Mouse (Mus musculus) liver, embryonic 16.5 days (tissue): ENCODE measurements around the gene Abcb5. TPM values are rescaled to one million over a fixed set of nuclear protein-coding genes. Genes with fewer than 3 reads are reported as not detected.

Experiments
- ATAC-seq: fragments of 200-750 bp; cut with Nextera tagmentation; 2 replicates; pipeline ENCODE4 v1.8.0; 2017; ENCODE audit warnings: low read depth, mild to moderate bottlenecking, moderate number of reproducible peaks, moderate library complexity
- H3K27ac ChIP-seq: fragments of 300-500 bp; sonication (generic); 2 replicates; pipeline ENCODE4 v1.5.1; 2014; ENCODE audit warnings: mild to moderate bottlenecking, low read length
- H3K27me3 ChIP-seq: fragments of 300-500 bp; sonication (generic); 2 replicates; pipeline ENCODE4 v1.6.1; 2014; ENCODE audit warnings: low read depth, low read length, mixed read lengths; ENCODE audit not compliant: control insufficient read depth, insufficient read depth
- H3K36me3 ChIP-seq: fragments of 300-500 bp; sonication (generic); 2 replicates; pipeline ENCODE4 v1.6.1; 2014; ENCODE audit warnings: mild to moderate bottlenecking; ENCODE audit not compliant: control insufficient read depth, insufficient read depth
- H3K4me1 ChIP-seq: fragments of 300-500 bp; sonication (generic); 2 replicates; pipeline ENCODE4 v1.6.1; 2014; ENCODE audit warnings: low read depth, low read length, mixed read lengths; ENCODE audit not compliant: control insufficient read depth
- H3K4me2 ChIP-seq: fragments of 300-500 bp; sonication (generic); 2 replicates; pipeline ENCODE4 v1.6.1; 2014; ENCODE audit warnings: low read depth, low read length, mixed read lengths
- H3K4me3 ChIP-seq: fragments of 300-500 bp; sonication (generic); 2 replicates; pipeline ENCODE4 v1.5.1; 2014; ENCODE audit warnings: low read depth, mild to moderate bottlenecking, low read length
- H3K9ac ChIP-seq: fragments of 300-500 bp; sonication (generic); 2 replicates; pipeline ENCODE4 v1.6.1; 2014; ENCODE audit warnings: low read depth, low read length
- H3K9me3 ChIP-seq: fragments of 300-500 bp; sonication (generic); replicated peaks from 2 replicates; pipeline ENCODE4 v1.6.1; 2016; ENCODE audit warnings: low read length; ENCODE audit not compliant: control insufficient read depth
- WGBS: fragments of 180-500 bp; shearing (Covaris S2); extraction: QIAGEN DNeasy Blood & Tissue Kit; methylation state at CpG from one replicate; pipeline ENCODE4 v1.1.7; 2014; ENCODE audit not compliant: insufficient replicate concordance; 5-methylcytosine and 5-hydroxymethylcytosine counted together
- polyA plus RNA-seq: library from polyadenylated mRNA; unstranded; fragments of >200 nt; fragmentation: Nextera tagmentation; extraction: Ambion mirVana; gene quantifications from 2 replicates; pipeline ENCODE4 v1.2.1, GENCODE M21; 2015

Abcb5 gene
- polyA plus RNA-seq, 1 experiment from 2014 or later, result not detected

DNA sequence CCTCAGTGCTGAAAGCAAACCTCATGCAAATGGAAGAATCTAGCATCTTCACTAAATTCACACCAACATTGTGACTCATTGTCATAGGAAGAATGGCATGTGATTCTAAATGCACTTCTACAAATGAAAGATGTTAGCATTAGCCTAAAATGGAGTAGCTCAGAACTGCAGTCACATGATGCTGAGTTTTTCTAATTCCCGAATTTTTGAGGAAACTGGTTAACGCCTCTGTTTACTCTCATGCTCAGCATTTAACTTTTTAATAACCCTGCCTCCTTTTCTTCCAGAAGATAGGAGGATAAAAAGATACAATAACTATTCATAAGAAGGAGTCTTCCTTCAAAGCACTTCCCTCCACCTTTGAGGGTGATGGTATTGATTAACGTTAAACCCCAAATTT lies 121.4 kb downstream of the Abcb5 start:
- ATAC-seq, result no peak
- no peaks in the 10 kb centered on the region; the same call in none of the 2 replicates for H3K4me1 ChIP-seq
- no peaks in the 10 kb centered on the region for H3K9me3 ChIP-seq
- no peak overlapping the region for H3K4me3 ChIP-seq
- H3K27me3 ChIP-seq, result peaks cover 87% of the 10 kb centered on the region
- H3K4me2 ChIP-seq, result no peak overlapping the region
- 8% methylated on average over 3 of the region's 3 CpGs for WGBS
- no peaks in the 10 kb centered on the region for H3K36me3 ChIP-seq
- H3K27ac ChIP-seq, result no peak overlapping the region
- H3K9ac ChIP-seq, result no peak overlapping the region

DNA sequence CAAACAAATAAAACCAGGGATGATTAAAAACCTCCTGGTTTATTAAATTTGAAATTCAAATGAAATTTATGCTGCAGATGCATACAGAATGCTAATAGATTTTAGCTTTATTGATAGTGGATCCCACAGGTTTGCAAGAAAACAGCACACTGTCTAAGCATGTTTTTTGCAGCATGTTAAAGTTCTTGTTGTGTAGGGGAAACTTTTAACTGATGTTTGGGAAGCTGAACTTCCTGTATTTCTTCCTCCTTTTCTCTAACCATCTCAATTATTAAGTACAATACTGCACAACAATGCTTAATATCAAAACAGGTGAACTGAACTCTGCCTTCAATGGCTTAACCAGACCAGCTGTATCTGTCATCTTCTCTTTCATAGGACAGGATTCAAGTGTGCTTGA lies 122.1 kb downstream of the Abcb5 start:
- H3K4me3 ChIP-seq, result no peak overlapping the region
- no peaks in the 10 kb centered on the region; the same call in none of the 2 replicates for H3K4me1 ChIP-seq

DNA sequence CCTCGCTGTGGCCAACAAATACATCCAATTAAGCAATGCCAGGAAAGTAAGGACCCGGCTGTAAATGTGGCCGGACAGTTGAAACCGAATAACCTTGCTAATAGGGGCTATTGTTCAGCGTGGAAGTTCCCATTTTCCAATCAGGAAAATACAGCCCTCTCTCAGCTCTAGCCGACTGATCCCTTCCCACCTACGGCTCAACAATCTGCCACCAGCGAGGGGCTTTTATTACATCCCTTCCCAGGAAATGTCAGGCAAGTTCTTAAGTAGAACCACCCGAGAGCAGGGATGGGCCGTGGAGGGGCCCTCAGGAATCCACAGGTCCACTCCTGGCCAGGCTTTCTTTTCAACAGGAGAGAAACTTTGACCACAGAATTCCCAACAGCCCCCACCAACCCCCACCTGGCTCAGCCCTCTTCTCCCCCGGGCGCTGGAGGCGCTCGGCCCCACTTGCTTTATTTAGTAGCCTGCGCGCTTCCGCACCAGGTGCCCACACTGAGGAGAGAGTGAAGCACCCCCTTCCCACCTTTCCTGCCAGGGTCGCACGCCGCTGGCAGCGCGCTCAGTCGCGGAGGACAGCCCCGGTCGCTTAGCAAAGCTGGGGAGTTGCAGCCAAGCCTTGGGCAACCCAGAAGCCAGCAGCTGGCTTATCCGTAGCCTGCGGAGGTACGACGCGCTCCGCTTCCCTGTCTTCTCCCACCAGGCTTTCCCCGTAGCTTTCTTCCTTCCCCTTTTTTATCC lies 123.4 kb downstream of the Abcb5 start:
- H3K36me3 ChIP-seq, result no peaks in the 10 kb centered on the region
- peaks cover 85% of the 10 kb centered on the region for H3K27me3 ChIP-seq
- no peak overlapping the region for H3K27ac ChIP-seq
- no peak overlapping the region for H3K9ac ChIP-seq
- no peak overlapping the region for H3K4me3 ChIP-seq
- H3K4me1 ChIP-seq, result no peaks in the 10 kb centered on the region; the same call in 1 of the 2 replicates
- under 1% methylated on average over 33 of the region's 33 CpGs for WGBS
- ATAC-seq, result no peak
- H3K4me2 ChIP-seq, result no peak overlapping the region
- no peaks in the 10 kb centered on the region for H3K9me3 ChIP-seq

More for the DNA sequence above, 122.1 kb downstream of the Abcb5 start:
- no peak overlapping the region for H3K27ac ChIP-seq
- no peaks in the 10 kb centered on the region for H3K36me3 ChIP-seq
- H3K9ac ChIP-seq, result no peak overlapping the region
- H3K9me3 ChIP-seq, result no peaks in the 10 kb centered on the region
- peaks cover 85% of the 10 kb centered on the region for H3K27me3 ChIP-seq
- no peak overlapping the region for H3K4me2 ChIP-seq
- no peak for ATAC-seq

DNA sequence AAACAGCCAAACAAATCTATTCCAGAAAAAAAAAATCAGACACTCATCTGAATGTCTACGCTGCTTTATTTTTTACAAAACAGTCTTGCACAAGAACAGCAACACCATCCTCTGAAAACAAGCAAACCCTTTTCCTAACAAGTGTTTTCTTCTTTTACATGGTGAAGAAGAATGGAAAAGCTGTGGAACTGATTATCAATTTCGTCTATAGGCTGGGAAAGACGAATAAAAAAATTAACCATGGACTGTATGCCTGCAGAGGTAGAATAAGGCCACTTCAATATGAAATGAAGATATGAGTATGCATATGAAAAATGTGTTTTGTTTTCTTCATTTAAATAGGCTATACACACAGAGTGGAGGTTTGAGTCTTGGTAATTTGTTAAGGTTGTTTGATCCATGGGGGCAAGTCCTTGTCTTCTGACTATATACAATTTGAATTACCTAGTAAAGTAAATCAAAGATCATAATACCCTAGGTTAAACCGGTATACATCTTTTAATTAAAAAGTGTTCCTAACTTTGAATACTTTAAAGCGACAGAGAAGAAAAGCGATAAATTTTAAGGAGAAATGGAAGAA lies 124.2 kb downstream of the Abcb5 start:
- Histone ChIP-seq H3K9ac (no peak overlapping the region), H3K36me3 (no peaks in the 10 kb centered on the region), H3K4me3 (no peak overlapping the region), H3K4me2 (no peak overlapping the region), H3K27me3 (peaks cover 84% of the 10 kb centered on the region), H3K4me1 (no peaks in the 10 kb centered on the region; the same call in 1 of the 2 replicates), H3K27ac (no peak overlapping the region), H3K9me3 (no peaks in the 10 kb centered on the region)
- 9% methylated on average over 6 of the region's 6 CpGs for WGBS
- ATAC-seq, result no peak

DNA sequence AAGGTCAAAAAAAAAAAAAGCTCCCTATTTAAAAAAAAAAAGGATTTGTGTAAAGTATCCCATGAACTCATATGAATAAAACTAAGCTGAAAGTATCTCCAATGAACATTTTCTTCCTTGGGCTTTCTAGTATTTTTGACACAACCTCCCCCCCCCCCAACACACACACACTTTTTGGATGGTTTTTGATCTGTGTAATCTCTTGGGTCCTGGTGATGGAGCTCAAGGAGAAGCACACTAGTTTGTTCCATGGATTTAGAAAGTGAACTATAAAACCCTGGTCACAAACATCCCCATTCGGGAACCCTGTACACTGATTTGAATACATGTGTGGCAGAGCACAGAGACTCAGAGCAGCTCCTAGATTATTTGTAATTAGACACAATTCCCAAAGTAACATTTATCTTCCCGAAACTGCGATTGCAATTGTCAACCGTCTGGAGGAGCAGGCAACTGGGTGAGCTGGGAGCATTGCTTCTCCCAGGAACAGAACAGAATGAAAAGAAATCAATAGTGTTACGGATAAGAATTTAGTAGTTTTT lies 124.8 kb downstream of the Abcb5 start:
- Histone ChIP-seq H3K9me3 (no peaks in the 10 kb centered on the region), H3K4me1 (no peaks in the 10 kb centered on the region; the same call in 1 of the 2 replicates), H3K36me3 (no peaks in the 10 kb centered on the region), H3K27me3 (peaks cover 84% of the 10 kb centered on the region), H3K4me3 (no peak overlapping the region), H3K4me2 (no peak overlapping the region), H3K27ac (no peak overlapping the region), H3K9ac (no peak overlapping the region)
- ATAC-seq, result no peak
- WGBS, result 6% methylated on average over 5 of the region's 5 CpGs

DNA sequence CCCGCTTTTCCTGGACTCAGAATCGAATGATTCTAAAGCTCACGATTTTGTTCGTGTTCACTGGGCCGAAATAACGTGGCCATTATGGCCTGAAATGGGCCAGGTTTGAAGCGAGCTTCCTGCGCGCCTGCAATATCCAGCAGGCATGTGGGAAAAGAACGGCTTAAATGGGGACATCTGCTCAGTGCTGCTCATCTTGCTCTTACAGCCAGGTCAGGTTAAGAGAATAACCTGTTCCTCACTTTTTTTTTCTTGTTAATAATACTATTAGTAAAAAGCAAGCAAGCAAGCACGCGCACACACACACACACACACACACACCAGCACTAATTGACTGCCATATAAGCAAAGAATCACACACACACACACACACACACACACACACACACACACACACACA lies 125.4 kb downstream of the Abcb5 start:
- Histone ChIP-seq H3K9ac (no peak overlapping the region), H3K27me3 (peaks cover 84% of the 10 kb centered on the region), H3K9me3 (no peaks in the 10 kb centered on the region), H3K4me1 (no peaks in the 10 kb centered on the region), H3K36me3 (no peaks in the 10 kb centered on the region), H3K4me3 (no peak overlapping the region), H3K27ac (no peak overlapping the region), H3K4me2 (no peak overlapping the region)
- no peak for ATAC-seq
- 5% methylated on average over 11 of the region's 12 CpGs for WGBS

DNA sequence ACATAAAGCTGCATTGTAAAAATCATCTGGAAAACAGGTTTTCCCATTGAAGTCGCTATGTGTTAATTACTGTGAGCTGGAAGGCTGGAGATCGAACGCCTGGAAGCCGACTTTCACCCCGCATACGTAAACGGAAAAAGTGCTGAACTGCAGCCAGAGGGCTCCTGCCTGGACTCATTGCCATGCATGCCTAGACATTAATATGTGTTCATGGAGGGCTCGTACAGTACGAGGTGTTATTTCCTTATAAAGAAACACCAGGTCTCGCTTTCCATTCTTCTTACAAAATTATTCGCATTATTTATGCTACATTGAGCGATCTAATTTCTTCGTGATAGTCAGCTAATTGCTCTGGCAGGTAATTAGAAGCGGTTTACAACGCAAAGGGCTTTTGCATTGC lies 125.9 kb downstream of the Abcb5 start:
- no peak for ATAC-seq
- no peaks in the 10 kb centered on the region for H3K9me3 ChIP-seq
- 4% methylated on average over 15 of the region's 15 CpGs for WGBS

DNA sequence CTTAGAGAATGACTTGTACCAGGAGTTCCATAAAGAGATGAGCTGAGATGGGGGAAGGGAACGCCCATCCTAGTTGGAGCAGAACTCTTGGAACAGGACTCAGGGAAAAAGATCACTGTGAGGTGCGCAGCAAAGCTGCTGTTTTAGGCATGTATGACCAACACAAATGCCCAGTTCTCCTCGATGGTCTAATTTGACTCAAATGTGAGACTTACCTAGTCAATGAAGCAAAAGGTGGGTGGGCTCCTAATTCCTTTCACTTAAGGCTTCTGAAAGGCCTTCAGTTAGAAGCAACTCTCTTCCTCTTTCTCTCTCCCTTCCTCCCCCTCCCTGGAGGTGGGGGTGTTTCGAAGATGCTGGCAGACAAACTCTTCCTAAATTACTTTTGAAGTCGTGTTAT lies 126.8 kb downstream of the Abcb5 start:
- Histone ChIP-seq H3K4me3 (no peak overlapping the region), H3K9me3 (no peaks in the 10 kb centered on the region), H3K27me3 (peaks cover 78% of the 10 kb centered on the region), H3K4me2 (no peak overlapping the region), H3K27ac (no peak overlapping the region), H3K36me3 (no peaks in the 10 kb centered on the region), H3K9ac (no peak overlapping the region), H3K4me1 (no peaks in the 10 kb centered on the region)
- ATAC-seq, result no peak
- WGBS, result 5% methylated on average over 5 of the region's 5 CpGs

More for the DNA sequence above, 125.9 kb downstream of the Abcb5 start:
- H3K4me2 ChIP-seq, result no peak overlapping the region
- no peaks in the 10 kb centered on the region for H3K4me1 ChIP-seq
- no peak overlapping the region for H3K4me3 ChIP-seq
- peaks cover 82% of the 10 kb centered on the region for H3K27me3 ChIP-seq
- no peaks in the 10 kb centered on the region for H3K36me3 ChIP-seq
- H3K27ac ChIP-seq, result no peak overlapping the region
- no peak overlapping the region for H3K9ac ChIP-seq

DNA sequence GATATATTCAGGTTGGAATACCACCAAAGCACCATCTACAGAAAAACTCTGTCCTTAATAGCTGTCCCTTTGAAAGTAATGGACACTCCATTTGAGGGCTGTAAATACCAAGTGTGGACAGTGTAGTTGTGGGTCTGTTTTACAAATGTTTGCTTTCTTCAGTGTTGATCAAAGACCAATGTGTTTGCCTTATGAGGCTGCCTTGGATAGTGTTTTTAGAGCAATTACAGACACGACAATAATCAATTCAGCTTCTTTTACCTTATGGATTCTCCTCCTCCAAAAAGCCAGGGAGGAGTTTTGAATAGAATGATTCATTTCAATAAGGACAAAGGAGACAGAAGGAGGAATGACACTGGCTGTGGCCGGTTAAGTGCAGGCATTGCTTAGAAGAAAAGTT lies 128.0 kb downstream of the Abcb5 start:
- 1% methylated on average over 2 of the region's 2 CpGs for WGBS
- Histone ChIP-seq H3K36me3 (no peaks in the 10 kb centered on the region), H3K9ac (no peak overlapping the region), H3K27ac (no peak overlapping the region), H3K9me3 (no peaks in the 10 kb centered on the region), H3K27me3 (peaks cover 68% of the 10 kb centered on the region), H3K4me1 (no peaks in the 10 kb centered on the region), H3K4me2 (no peak overlapping the region), H3K4me3 (no peak overlapping the region)
- ATAC-seq, result no peak
